Mouse (Mus musculus) liver, embryonic 11.5 days (tissue): Measurements from ENCODE around the gene Zfp618. TPM values are rescaled to one million over a fixed set of nuclear protein-coding genes. Genes with fewer than 3 reads are reported as not detected.

Source experiments
- ATAC-seq: fragments of 200-750 bp; cut with Nextera tagmentation; replicated peaks from 2 replicates; pipeline ENCODE4 v1.8.0; 2017; ENCODE audit warnings: moderate number of reproducible peaks, mild to moderate bottlenecking, moderate TSS enrichment, moderate library complexity; ENCODE audit not compliant: low FRiP score
- DNase-seq: peaks from one replicate; pipeline ENCODE4 v3.0.0-alpha.2; 2017; ENCODE audit warnings: low spot score
- H3K27ac ChIP-seq: fragments of 300-500 bp; sonication (generic); 2 replicates; pipeline ENCODE4 v1.5.1; 2014; ENCODE audit warnings: mild to moderate bottlenecking, low read depth, low read length, control low read depth
- H3K27me3 ChIP-seq: fragments of 300-500 bp; sonication (generic); replicated peaks from 2 replicates; pipeline ENCODE4 v1.6.1; 2014; ENCODE audit warnings: low read length, mixed read lengths; ENCODE audit not compliant: control insufficient read depth, insufficient read depth
- H3K36me3 ChIP-seq: fragments of 300-500 bp; sonication (generic); 2 replicates; pipeline ENCODE4 v1.6.1; 2014; ENCODE audit warnings: mild to moderate bottlenecking, low read length, moderate library complexity, mixed read lengths; ENCODE audit not compliant: control insufficient read depth, insufficient read depth
- H3K4me1 ChIP-seq: fragments of 300-500 bp; sonication (generic); replicated peaks from 2 replicates; pipeline ENCODE4 v1.6.1; 2014; ENCODE audit warnings: low read length, mixed read lengths; ENCODE audit not compliant: control insufficient read depth, insufficient read depth
- H3K4me2 ChIP-seq: fragments of 300-500 bp; sonication (generic); 2 replicates; pipeline ENCODE4 v1.6.1; 2014; ENCODE audit warnings: mild to moderate bottlenecking, control low read depth, moderate library complexity
- H3K4me3 ChIP-seq: fragments of 300-500 bp; sonication (generic); 2 replicates; pipeline ENCODE4 v1.5.1; 2014; ENCODE audit warnings: low read depth, low read length, control low read depth
- H3K9ac ChIP-seq: fragments of 300-500 bp; sonication (generic); 2 replicates; pipeline ENCODE4 v1.6.1; 2014; ENCODE audit warnings: low read depth, low read length, control low read depth
- H3K9me3 ChIP-seq: fragments of 300-500 bp; sonication (generic); 2 replicates; pipeline ENCODE4 v1.6.1; 2016; ENCODE audit warnings: low read length, inconsistent platforms, mixed read lengths; ENCODE audit not compliant: control insufficient read depth
- WGBS: fragments of 180-500 bp; shearing (Covaris S2); extraction: QIAGEN DNeasy Blood & Tissue Kit; methylation state at CpG from one replicate; pipeline ENCODE4 v1.1.7; 2014; 5-methylcytosine and 5-hydroxymethylcytosine counted together
- polyA plus RNA-seq: library from polyadenylated mRNA; unstranded; fragments of >200 nt; fragmentation: Nextera tagmentation; extraction: Ambion mirVana; gene quantifications from 2 replicates; pipeline ENCODE4 v1.2.1, GENCODE M21; 2014

Zfp618 gene
- polyA plus RNA-seq, 1 experiment from 2014 or later = 12.9 TPM

DNA sequence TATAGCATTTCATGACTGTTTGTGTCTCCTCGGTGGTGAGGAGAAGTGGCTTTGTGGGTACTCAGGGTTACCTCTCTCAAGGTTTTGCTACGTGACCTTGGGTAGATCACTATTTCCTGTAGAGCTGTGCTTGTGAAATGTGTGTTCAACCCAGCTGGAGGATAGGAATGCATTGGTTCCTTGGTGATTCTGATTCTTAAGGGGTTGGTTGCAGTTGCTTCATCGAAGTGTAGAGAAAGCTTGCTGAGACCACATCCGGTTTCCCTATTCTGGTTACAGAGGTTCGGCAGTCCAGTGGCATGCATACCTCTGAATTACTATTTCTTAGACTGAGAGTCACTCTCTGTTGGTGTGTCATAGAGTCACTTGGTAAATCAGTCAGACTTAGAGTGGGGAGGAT is 4.2 kb downstream of the Zfp618 start:
- H3K4me3 ChIP-seq = no peak overlapping the region
- no peak overlapping the region for H3K9ac ChIP-seq
- no peak overlapping the region for H3K27ac ChIP-seq
- DNase-seq = no peak
- no peaks in the 10 kb centered on the region for H3K36me3 ChIP-seq
- no peaks in the 10 kb centered on the region for H3K9me3 ChIP-seq
- ATAC-seq = no peak
- WGBS = 80% methylated on average over 5 of the region's 5 CpGs
- peaks cover 11% of the 10 kb centered on the region for H3K27me3 ChIP-seq
- H3K4me2 ChIP-seq = no peak overlapping the region
- H3K4me1 ChIP-seq = no peaks in the 10 kb centered on the region

DNA sequence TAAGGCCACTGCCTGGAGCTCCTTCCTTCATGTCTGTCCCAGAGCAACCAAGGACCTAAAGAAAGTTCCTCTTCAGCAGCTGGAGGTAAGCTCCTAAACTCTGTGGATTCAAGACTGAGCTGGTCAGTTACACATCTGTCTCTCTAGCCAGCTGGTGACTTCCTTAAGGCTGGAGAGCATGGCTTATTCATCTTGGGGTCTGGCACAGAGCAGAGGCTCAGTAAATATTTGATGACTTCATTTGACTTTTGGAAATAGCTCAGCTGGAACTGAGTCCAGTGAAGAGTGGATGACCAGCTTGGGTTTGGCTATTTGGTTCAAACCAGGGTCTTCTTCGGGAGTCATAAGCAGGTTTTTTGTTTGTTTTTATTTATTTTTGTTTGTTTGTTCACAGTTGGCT is 6.6 kb downstream of the Zfp618 start:
- Histone ChIP-seq H3K4me2 (no peak overlapping the region), H3K4me3 (no peak overlapping the region), H3K9me3 (no peaks in the 10 kb centered on the region), H3K4me1 (no peaks in the 10 kb centered on the region), H3K9ac (no peak overlapping the region), H3K27me3 (no peaks in the 10 kb centered on the region), H3K27ac (no peak overlapping the region), H3K36me3 (no peaks in the 10 kb centered on the region)
- 76% methylated on average over 1 of the region's 1 CpGs for WGBS
- ATAC-seq (no peak), DNase-seq (no peak)

- Histone ChIP-seq H3K27me3 (no peaks in the 10 kb centered on the region), H3K4me1 (no peaks in the 10 kb centered on the region), H3K9me3 (no peaks in the 10 kb centered on the region), H3K4me3 (no peak overlapping the region), H3K4me2 (no peak overlapping the region), H3K9ac (no peak overlapping the region), H3K27ac (no peak overlapping the region), H3K36me3 (no peaks in the 10 kb centered on the region)
- no peak for ATAC-seq
- WGBS = 78% methylated on average over 3 of the region's 3 CpGs
- no peak for DNase-seq
Measured at GRCm38 (mm10) chr4:62973086-62973485, 7.7 kb downstream of the Zfp618 start.

DNA sequence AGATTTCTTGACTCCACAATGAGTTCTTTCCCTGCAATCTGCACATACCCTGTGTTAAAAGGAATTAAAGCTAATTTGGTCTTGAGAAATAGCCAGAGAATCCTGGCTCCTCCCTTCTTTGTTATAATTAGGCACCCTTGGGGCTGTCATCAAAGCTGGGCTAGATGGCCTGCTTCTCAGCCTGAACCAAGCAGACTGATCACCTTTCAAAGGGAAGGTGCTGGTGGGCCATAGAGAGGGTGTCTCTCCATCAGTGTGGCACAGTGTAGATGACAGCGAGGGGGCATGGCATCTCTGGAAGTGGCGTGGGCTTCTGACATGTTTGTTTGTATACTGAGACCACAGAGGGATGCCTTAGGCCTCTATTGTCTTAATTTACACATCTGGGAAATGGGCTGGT is 9.5 kb downstream of the Zfp618 start:
- Histone ChIP-seq H3K27ac (no peak overlapping the region), H3K9ac (no peak overlapping the region), H3K27me3 (no peaks in the 10 kb centered on the region), H3K4me1 (no peaks in the 10 kb centered on the region; the same call in 1 of the 2 replicates), H3K9me3 (no peaks in the 10 kb centered on the region), H3K4me2 (no peak overlapping the region), H3K4me3 (no peak overlapping the region), H3K36me3 (no peaks in the 10 kb centered on the region)
- 75% methylated on average over 2 of the region's 2 CpGs for WGBS
- ATAC-seq (no peak), DNase-seq (no peak)

GRCm38 (mm10) chr4:62975541-62975940 is 10.2 kb downstream of the Zfp618 start:
- Histone ChIP-seq H3K4me2 (no peak overlapping the region), H3K36me3 (no peaks in the 10 kb centered on the region), H3K9me3 (no peaks in the 10 kb centered on the region), H3K4me3 (no peak overlapping the region), H3K27me3 (no peaks in the 10 kb centered on the region), H3K4me1 (no peaks in the 10 kb centered on the region; the same call in 1 of the 2 replicates), H3K27ac (no peak overlapping the region), H3K9ac (no peak overlapping the region)
- ATAC-seq (no peak), DNase-seq (no peak)
- WGBS = 77% methylated on average over 6 of the region's 6 CpGs

DNA sequence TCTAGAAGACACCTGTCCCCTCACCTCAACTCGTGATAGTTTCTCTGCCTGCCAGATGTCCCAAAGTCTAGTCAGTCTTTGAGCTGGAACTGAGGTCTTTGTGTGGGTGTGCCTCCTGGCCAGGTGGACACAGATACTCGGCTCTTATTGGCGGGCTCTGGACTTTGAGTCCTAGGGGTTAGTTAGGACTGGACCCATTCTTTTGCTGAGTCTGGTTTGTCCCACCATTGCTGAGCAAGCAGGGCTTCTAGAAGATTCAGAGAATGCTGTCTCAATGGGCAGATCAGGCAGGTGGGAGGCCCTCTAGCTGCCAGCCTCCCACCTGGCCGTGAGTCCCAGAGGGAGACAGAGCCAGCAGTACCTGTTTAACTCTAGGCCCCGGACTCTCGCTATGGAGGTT is 12.1 kb downstream of the Zfp618 start:
- 76% methylated on average over 6 of the region's 6 CpGs for WGBS

DNA sequence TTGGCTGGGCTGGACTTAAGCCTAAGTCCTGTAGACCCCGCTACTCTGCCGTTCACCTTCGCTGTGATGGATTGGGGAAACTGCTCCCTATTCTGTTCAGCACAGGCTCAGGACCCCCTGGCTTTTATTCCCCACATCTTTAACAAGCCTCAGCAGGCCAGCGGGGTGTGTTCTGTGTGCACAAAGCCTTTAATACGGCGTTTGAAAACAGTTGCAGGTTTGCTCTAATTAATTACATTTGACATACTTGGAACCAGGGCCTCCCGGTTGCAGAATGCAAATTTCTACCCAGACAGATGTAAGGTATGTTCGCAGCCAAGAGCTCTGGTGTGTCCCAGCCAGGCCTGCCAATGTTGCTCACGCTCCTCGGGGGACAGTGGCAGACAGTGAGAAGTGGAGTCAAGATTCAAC is 13.1 kb downstream of the Zfp618 start:
- Histone ChIP-seq H3K27me3 (no peaks in the 10 kb centered on the region), H3K4me1 (no peaks in the 10 kb centered on the region; the same call in 1 of the 2 replicates), H3K4me2 (no peak overlapping the region), H3K36me3 (no peaks in the 10 kb centered on the region), H3K27ac (no peak overlapping the region), H3K9ac (no peak overlapping the region), H3K4me3 (no peak overlapping the region), H3K9me3 (no peaks in the 10 kb centered on the region)
- DNase-seq = peak; percentile 20
- ATAC-seq = no peak
- WGBS = 76% methylated on average over 10 of the region's 10 CpGs

More for the DNA sequence above, 12.1 kb downstream of the Zfp618 start:
- Histone ChIP-seq H3K9ac (no peak overlapping the region), H3K4me3 (no peak overlapping the region), H3K4me2 (no peak overlapping the region), H3K27ac (no peak overlapping the region), H3K9me3 (no peaks in the 10 kb centered on the region), H3K27me3 (no peaks in the 10 kb centered on the region), H3K36me3 (no peaks in the 10 kb centered on the region), H3K4me1 (no peaks in the 10 kb centered on the region; the same call in 1 of the 2 replicates)
- DNase-seq (no peak), ATAC-seq (no peak)

- Histone ChIP-seq H3K4me1 (no peaks in the 10 kb centered on the region; the same call in 1 of the 2 replicates), H3K4me3 (no peak overlapping the region), H3K9me3 (no peaks in the 10 kb centered on the region), H3K9ac (no peak overlapping the region), H3K27me3 (no peaks in the 10 kb centered on the region), H3K36me3 (no peaks in the 10 kb centered on the region), H3K27ac (no peak overlapping the region), H3K4me2 (no peak overlapping the region)
- 71% methylated on average over 2 of the region's 2 CpGs for WGBS
- DNase-seq (peak; percentile 14), ATAC-seq (no peak)
Measured at GRCm38 (mm10) chr4:62981572-62981971, 16.2 kb downstream of the Zfp618 start.

DNA sequence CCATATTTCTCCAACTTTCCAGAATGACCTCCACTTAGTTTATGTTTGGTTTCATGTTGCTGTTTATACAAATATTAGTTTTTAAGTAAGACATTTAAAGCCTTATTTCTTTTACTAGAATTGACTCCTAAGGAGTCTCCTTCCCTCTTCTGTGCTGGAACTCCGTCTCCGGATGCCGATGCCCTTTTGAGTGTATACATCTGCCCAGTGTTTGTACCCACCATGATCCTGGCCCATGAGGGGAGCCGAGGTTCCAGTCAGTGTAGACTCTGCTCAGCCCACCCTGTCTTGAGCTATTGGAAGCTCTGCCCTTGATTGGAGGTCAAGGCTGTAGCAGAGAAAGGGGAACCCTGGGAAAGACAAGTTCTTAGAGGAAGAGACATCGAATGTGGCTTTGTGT is 18.2 kb downstream of the Zfp618 start:
- Histone ChIP-seq H3K27ac (no peak overlapping the region), H3K9me3 (no peaks in the 10 kb centered on the region), H3K27me3 (no peaks in the 10 kb centered on the region), H3K4me1 (no peaks in the 10 kb centered on the region), H3K9ac (no peak overlapping the region), H3K4me3 (no peak overlapping the region), H3K36me3 (no peaks in the 10 kb centered on the region), H3K4me2 (no peak overlapping the region)
- WGBS = 87% methylated on average over 5 of the region's 5 CpGs
- DNase-seq (peak; percentile 8), ATAC-seq (no peak)
